Mouse (Mus musculus) CH12.LX (cell line): Measurements from ENCODE around the gene Olfr1413. TPM values are rescaled to one million over a fixed set of nuclear protein-coding genes. Genes with fewer than 3 reads are reported as not detected.

ENCODE experiments used
- DNase-seq: peaks from one replicate; pipeline ENCODE4 v3.0.0-alpha.2; 2013; ENCODE audit errors: extremely low read depth
- H3K27ac ChIP-seq: 2 replicates; pipeline ENCODE4 v1.5.1; 2012; ENCODE audit warnings: low read depth, mild to moderate bottlenecking, control low read depth, moderate library complexity; ENCODE audit not compliant: insufficient read depth
- H3K27me3 ChIP-seq: replicated peaks from 2 replicates; pipeline ENCODE3; 2012; ENCODE audit warnings: inconsistent platforms
- H3K36me3 ChIP-seq, 2 experiments: replicated peaks in 1 of 2; 2 replicates each; pipeline versions ENCODE3 to v1.6.1; 2012; ENCODE audit warnings: inconsistent platforms in 1 of 2, low read length in 1 of 2, mild to moderate bottlenecking in 1 of 2, mixed read lengths in 1 of 2, moderate library complexity in 1 of 2; ENCODE audit not compliant: control insufficient read depth in 1 of 2, insufficient read depth in 1 of 2
- H3K4me1 ChIP-seq, 2 experiments: 2 replicates each; pipeline ENCODE4 v1.6.1; 2012; ENCODE audit warnings: inconsistent platforms in 1 of 2, moderate library complexity in 1 of 2; ENCODE audit not compliant: insufficient read depth in 2 of 2, control insufficient read depth in 1 of 2
- H3K4me2 ChIP-seq: 2 replicates; pipeline ENCODE4 v1.6.1; 2012; ENCODE audit warnings: low read depth, mild to moderate bottlenecking, control low read depth; ENCODE audit not compliant: poor library complexity, insufficient read depth, severe bottlenecking
- H3K4me3 ChIP-seq, 3 experiments: fragments of 150-350 bp in 1 of 3; sonication (generic) in 1 of 3; replicated peaks in 1 of 3; 2 replicates each; pipeline versions ENCODE3 to v1.5.1; 2011 to 2012; ENCODE audit warnings: low read depth in 2 of 3, low read length in 2 of 3, mild to moderate bottlenecking in 2 of 3, moderate library complexity in 2 of 3, control low read depth in 1 of 3, improper control_type of control experiment in 1 of 3, inconsistent platforms in 1 of 3, mixed read lengths in 1 of 3; ENCODE audit not compliant: poor library complexity in 1 of 3
- H3K79me2 ChIP-seq: replicated peaks from 2 replicates; pipeline ENCODE4 v1.6.1; 2012; ENCODE audit warnings: mild to moderate bottlenecking, moderate library complexity; ENCODE audit not compliant: control insufficient read depth, poor library complexity, insufficient read depth, severe bottlenecking; ENCODE audit errors: extremely low read depth
- H3K9ac ChIP-seq: 2 replicates; pipeline ENCODE4 v1.6.1; 2012; ENCODE audit warnings: low read depth, mild to moderate bottlenecking, control low read depth, moderate library complexity; ENCODE audit not compliant: insufficient read depth
- H3K9me3 ChIP-seq: replicated peaks from 2 replicates; pipeline ENCODE3; 2012; ENCODE audit warnings: low read length, inconsistent platforms, mixed read lengths
- BHLHE40 ChIP-seq: IDR thresholded peaks from 2 replicates; pipeline ENCODE4 v1.6.1; 2011; ENCODE audit warnings: mild to moderate bottlenecking, low read depth, low read length, improper control_type of control experiment
- ELF1 ChIP-seq: IDR thresholded peaks from 2 replicates; pipeline ENCODE4 v1.6.1; 2014; ENCODE audit warnings: low read depth, mild to moderate bottlenecking, inconsistent platforms, low read length, improper control_type of control experiment
- EP300 ChIP-seq: IDR thresholded peaks from 2 replicates; pipeline ENCODE4 v1.6.1; 2011; ENCODE audit warnings: low read length, improper control_type of control experiment
- ETS1 ChIP-seq: conservative IDR thresholded peaks from 2 replicates; pipeline ENCODE4 v1.6.1; 2012; ENCODE audit warnings: low read depth, mild to moderate bottlenecking, inconsistent platforms, low read length, improper control_type of control experiment, moderate library complexity
- GABPA ChIP-seq: IDR thresholded peaks from 2 replicates; pipeline ENCODE4 v1.6.1; 2012; ENCODE audit warnings: low read depth, low read length, improper control_type of control experiment, inconsistent platforms; ENCODE audit not compliant: insufficient replicate concordance
- HCFC1 ChIP-seq: IDR thresholded peaks from 2 replicates; pipeline ENCODE4 v1.6.1; 2012; ENCODE audit warnings: low read depth, mild to moderate bottlenecking, inconsistent platforms, low read length, improper control_type of control experiment
- JUND ChIP-seq: conservative IDR thresholded peaks from 2 replicates; pipeline ENCODE4 v1.6.1; 2011; ENCODE audit warnings: low read depth, low read length, improper control_type of control experiment
- KAT2A ChIP-seq: IDR thresholded peaks from 2 replicates; pipeline ENCODE4 v1.6.1; 2012; ENCODE audit warnings: low read length, improper control_type of control experiment, inconsistent platforms; ENCODE audit not compliant: insufficient replicate concordance
- MAFK ChIP-seq: IDR thresholded peaks from 2 replicates; pipeline ENCODE4 v1.6.1; 2011; ENCODE audit warnings: low read length, improper control_type of control experiment; ENCODE audit not compliant: insufficient replicate concordance
- MAX ChIP-seq: IDR thresholded peaks from 2 replicates; pipeline ENCODE4 v1.6.1; 2011; ENCODE audit warnings: low read length, improper control_type of control experiment
- MEF2A ChIP-seq: IDR thresholded peaks from 2 replicates; pipeline ENCODE4 v1.6.1; 2014; ENCODE audit warnings: low read depth, mild to moderate bottlenecking, inconsistent platforms, low read length, improper control_type of control experiment, borderline replicate concordance
- MXI1 ChIP-seq: IDR thresholded peaks from 2 replicates; pipeline ENCODE4 v1.6.1; 2011; ENCODE audit warnings: mild to moderate bottlenecking, low read depth, low read length, improper control_type of control experiment
- MYC ChIP-seq: IDR thresholded peaks from 2 replicates; pipeline ENCODE4 v1.6.1; 2011; ENCODE audit warnings: low read depth, mild to moderate bottlenecking, improper control_type of control experiment, low read length
- NELFE ChIP-seq: IDR thresholded peaks from 2 replicates; pipeline ENCODE4 v1.6.1; 2011; ENCODE audit warnings: low read depth, low read length, improper control_type of control experiment
- NRF1 ChIP-seq: IDR thresholded peaks from 2 replicates; pipeline ENCODE4 v1.6.1; 2014; ENCODE audit warnings: low read depth, mild to moderate bottlenecking, inconsistent platforms, low read length, improper control_type of control experiment, moderate library complexity
- RAD21 ChIP-seq: IDR thresholded peaks from 2 replicates; pipeline ENCODE4 v1.6.1; 2011; ENCODE audit warnings: low read depth, mild to moderate bottlenecking, low read length, improper control_type of control experiment, moderate library complexity
- RCOR1 ChIP-seq: conservative IDR thresholded peaks from 2 replicates; pipeline ENCODE4 v1.6.1; 2012; ENCODE audit warnings: low read depth, mild to moderate bottlenecking, inconsistent platforms, low read length, improper control_type of control experiment
- TCF12 ChIP-seq: IDR thresholded peaks from 2 replicates; pipeline ENCODE4 v1.6.1; 2014; ENCODE audit warnings: low read depth, mild to moderate bottlenecking, inconsistent platforms, low read length, improper control_type of control experiment
- UBTF ChIP-seq: IDR thresholded peaks from 2 replicates; pipeline ENCODE4 v1.6.1; 2012; ENCODE audit warnings: low read depth, mild to moderate bottlenecking, inconsistent platforms, low read length, improper control_type of control experiment, moderate library complexity
- USF1 ChIP-seq: IDR thresholded peaks from 2 replicates; pipeline ENCODE4 v1.6.1; 2014; ENCODE audit warnings: low read depth, mild to moderate bottlenecking, inconsistent platforms, low read length, improper control_type of control experiment
- USF2 ChIP-seq: conservative IDR thresholded peaks from 2 replicates; pipeline ENCODE4 v1.6.1; 2011; ENCODE audit warnings: low read depth, low read length, improper control_type of control experiment
- ZC3H11A ChIP-seq: IDR thresholded peaks from 2 replicates; pipeline ENCODE4 v1.6.1; 2012; ENCODE audit warnings: low read depth, mild to moderate bottlenecking, inconsistent platforms, low read length, improper control_type of control experiment
- ZKSCAN1 ChIP-seq: IDR thresholded peaks from 2 replicates; pipeline ENCODE4 v1.6.1; 2012; ENCODE audit warnings: low read depth, inconsistent platforms, low read length, improper control_type of control experiment, borderline replicate concordance
- ZNF384 ChIP-seq: IDR thresholded peaks from 2 replicates; pipeline ENCODE4 v1.6.1; 2012; ENCODE audit warnings: low read depth, low read length, improper control_type of control experiment, inconsistent platforms
- dilution Hi-C: fragments of 300-500 bp; cut with MboI; formaldehyde crosslinking; loops from 2 replicates; pipeline ENCODE4 v1.14.3; 2020; ENCODE audit warnings: low sequenced_read_pairs; ENCODE audit not compliant: extremely low pct_unique_long_range_greater_than_20kb, extremely low pct_ligation_motif_present
- in situ Hi-C: fragments of 300-500 bp; cut with MboI; formaldehyde crosslinking; loops from 3 replicates; pipeline ENCODE4 v1.14.3; 2019; ENCODE audit warnings: low sequenced_read_pairs, low pct_ligation_motif_present, low pct_unique_long_range_greater_than_20kb, mixed read lengths
- polyA plus RNA-seq: library from polyadenylated mRNA; unstranded; fragments of >175 nt; gene quantifications from 2 replicates; pipeline ENCODE4 v1.2.1, GENCODE M21; 2012; ENCODE audit warnings: low read depth; ENCODE audit not compliant: insufficient read length
- total RNA-seq, 2 experiments: library from RNA; depleted of rRNA; stranded (reverse); fragments of 300-350 nt in 1 of 2; fragments of >200 nt in 1 of 2; gene quantifications; 2 replicates each; pipeline ENCODE4 v1.2.3; 2012 to 2014

Gene Olfr1413
- total and polyA plus RNA-seq, 3 experiments = not detected

- no peak within 1 kb of the TSS for H3K9ac ChIP-seq
- DNase-seq = no peak
- 0 out of 4 replicates have a peak, but pooled peaks cover 0 to 3% of the 10 kb centered on the region in 2 experiments for H3K4me1 ChIP-seq
- TF ChIP-seq ZKSCAN1 (no peak), RAD21 (no peak), ELF1 (no peak), MAFK (no peak), JUND (no peak), ETS1 (no peak), KAT2A (no peak), RCOR1 (no peak), BHLHE40 (no peak), ZNF384 (no peak), MXI1 (no peak), HCFC1 (no peak), MEF2A (no peak), GABPA (no peak), USF1 (no peak), UBTF (no peak), MAX (no peak), EP300 (no peak)
- TF ChIP-seq, all 38 proteins: peak for 0
- Histone ChIP-seq H3K79me2 (no peaks in the 10 kb centered on the region), H3K9me3 (no peaks in the 10 kb centered on the region), H3K27me3 (peaks cover 78% of the 10 kb centered on the region), H3K4me2 (no peak within 1 kb of the TSS), H3K4me3 (no peak within 1 kb of the TSS), H3K36me3 (no peaks in the 10 kb centered on the region), H3K27ac (no peak within 1 kb of the TSS)
- dilution Hi-C loops = no loop called here
- in situ Hi-C loops = no loop called here
These were observed 23.0 kb downstream of the Olfr1413 start, which contains the start of gene Olfr1411 for GRCm38 (mm10) chr1:92594111-92594510. Gene Olfr1411, plus strand, starts transcription at chr1:92594411.

DNA sequence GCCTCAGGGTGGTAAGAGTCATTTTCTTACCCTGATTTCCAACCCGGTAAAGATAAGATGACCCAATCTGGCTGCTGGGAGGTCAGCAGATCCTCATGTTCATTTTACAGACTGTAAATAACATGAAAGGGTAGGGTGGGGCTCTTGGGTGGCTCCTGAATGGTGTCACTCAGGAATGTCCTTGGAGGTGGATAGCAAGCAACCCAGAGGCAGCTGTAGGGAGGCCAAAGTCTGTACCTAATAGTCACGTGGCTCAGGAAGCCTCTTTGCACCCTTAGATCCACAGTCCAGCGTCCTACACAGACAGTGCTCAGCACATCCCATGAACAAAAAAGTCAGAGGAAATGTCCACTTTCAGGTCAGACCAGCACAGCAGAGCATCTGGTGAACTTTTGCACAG, 24.9 kb downstream of the Olfr1413 start:
- H3K79me2 ChIP-seq = no peaks in the 10 kb centered on the region
- no peak for DNase-seq
- dilution Hi-C loops = no loop called here

More for the DNA sequence above, 24.9 kb downstream of the Olfr1413 start:
- TF ChIP-seq TCF12 (no peak), JUND (no peak), USF1 (no peak), MAFK (no peak), HCFC1 (no peak), KAT2A (no peak), ZC3H11A (no peak), ELF1 (no peak), NRF1 (no peak), MXI1 (no peak), NELFE (no peak), MAX (no peak), MYC (no peak), USF2 (no peak)
- Histone ChIP-seq H3K9me3 (no peaks in the 10 kb centered on the region), H3K4me3 (no peak overlapping the region), H3K9ac (no peak overlapping the region), H3K4me1 (0 out of 4 replicates have a peak, but pooled peaks cover 0 to 3% of the 10 kb centered on the region in 2 experiments), H3K27ac (no peak overlapping the region), H3K4me2 (no peak overlapping the region), H3K27me3 (peaks cover 75% of the 10 kb centered on the region), H3K36me3 (no peaks in the 10 kb centered on the region)
- in situ Hi-C loops = no loop called here
